Mouse (Mus musculus): Measurements from ENCODE around the gene Zfp3. TPM values are rescaled to one million over a fixed set of nuclear protein-coding genes. Genes with fewer than 3 reads are reported as not detected.
"Not testable (repeated sequence)": the region's sequence is repeated elsewhere in the genome, so short reads cannot be mapped to it uniquely, and the experiment has no call there.

Gene Zfp3
- polyA plus RNA-seq, 1 experiment from 2014 or later: 14.9 TPM

DNA sequence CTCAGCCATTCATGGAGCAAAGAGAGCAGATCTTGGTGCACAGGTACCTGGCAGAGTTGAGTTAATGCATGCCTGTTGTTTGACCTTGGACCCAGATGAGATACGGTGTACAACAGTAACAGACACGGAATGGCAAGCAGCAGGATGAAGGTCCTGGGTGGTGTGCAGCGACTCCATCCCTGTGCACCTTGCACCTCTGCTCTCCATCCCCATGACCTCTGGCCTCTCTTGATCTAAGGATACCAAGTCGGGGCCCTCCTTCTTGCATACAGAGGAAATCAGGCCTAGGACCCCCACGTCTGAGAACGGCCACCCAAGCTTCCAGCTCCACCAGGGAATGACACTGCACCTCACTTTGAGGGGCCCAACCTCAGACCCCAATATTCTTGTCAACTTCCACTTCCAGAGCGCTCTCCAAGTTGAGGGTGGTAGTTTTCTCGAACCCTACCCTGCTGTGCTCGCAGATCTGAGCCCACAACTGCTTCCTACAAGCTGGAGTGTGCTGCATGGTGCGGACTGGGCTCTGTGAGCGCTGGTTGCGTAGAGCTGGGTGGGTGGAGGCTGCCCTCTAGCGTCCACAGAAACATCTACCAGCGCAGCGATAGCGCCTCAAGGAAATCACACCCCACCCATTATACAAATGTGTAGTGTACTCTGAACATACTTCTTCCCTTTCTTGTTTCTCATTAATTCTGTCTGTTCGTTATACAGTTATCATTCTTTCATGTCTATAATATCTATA, 13.0 kb downstream of the Zfp3 start:
- Histone ChIP-seq H3K27ac (ENCODE audit: low read depth, low read length) (no peak overlapping the region), H3K4me1 (ENCODE audit: control insufficient read depth, insufficient read depth, low read length) (no peaks in the 10 kb centered on the region), H3K36me3 (ENCODE audit: control insufficient read depth, insufficient read depth, low read length) (peaks cover 19% of the 10 kb centered on the region), H3K9me3 (replicated peaks; ENCODE audit: control insufficient read depth, low read length) (no peaks in the 10 kb centered on the region), H3K9ac (ENCODE audit: low read length) (no peak overlapping the region), H3K27me3 (replicated peaks; ENCODE audit: control insufficient read depth, insufficient read depth, low read length) (no peaks in the 10 kb centered on the region), H3K4me2 (ENCODE audit: low read length) (no peak overlapping the region), H3K4me3 (ENCODE audit: low read depth, low read length) (no peak overlapping the region)
- ATAC-seq: peak; percentile 75; the same call in 1 of the 2 replicates
- peak; percentile 82 for DNase-seq (ENCODE audit: low spot score)
- 27% methylated on average over 17 of the region's 17 CpGs for WGBS

DNA sequence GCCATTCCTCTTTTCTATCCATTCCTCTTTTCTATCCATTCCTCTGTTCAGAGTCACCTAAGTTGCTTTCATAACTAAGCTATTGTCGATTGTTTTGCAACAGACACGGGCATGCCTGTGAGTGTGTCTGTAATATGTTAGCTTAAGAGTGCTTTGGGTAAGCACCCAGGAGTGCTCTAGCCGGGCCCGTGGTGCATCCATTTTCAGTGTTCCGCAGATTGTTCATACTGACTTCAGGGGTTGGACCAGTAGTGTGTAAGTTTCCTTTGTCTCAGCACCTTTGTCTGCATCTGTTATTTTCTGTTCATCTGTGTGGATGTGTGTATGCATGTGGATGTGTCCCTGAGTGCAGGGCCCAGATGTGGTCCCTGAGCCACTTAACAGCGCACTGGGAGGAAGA, 13.6 kb downstream of the Zfp3 start:
- H3K9me3 ChIP-seq (replicated peaks; ENCODE audit: control insufficient read depth, low read length): no peaks in the 10 kb centered on the region
- no peaks in the 10 kb centered on the region for H3K27me3 ChIP-seq (replicated peaks; ENCODE audit: control insufficient read depth, insufficient read depth, low read length)
- ATAC-seq (0 out of 2 replicates have a peak, but pooled peaks have one; percentile 20), DNase-seq (ENCODE audit: low spot score) (no peak)
- no peak overlapping the region for H3K9ac ChIP-seq (ENCODE audit: low read length)
- WGBS: 65% methylated on average over 6 of the region's 6 CpGs
- no peaks in the 10 kb centered on the region for H3K4me1 ChIP-seq (ENCODE audit: control insufficient read depth, insufficient read depth, low read length)
- H3K36me3 ChIP-seq (ENCODE audit: control insufficient read depth, insufficient read depth, low read length): peaks cover 13% of the 10 kb centered on the region
- H3K4me2 ChIP-seq (ENCODE audit: low read length): no peak overlapping the region
- H3K4me3 ChIP-seq (ENCODE audit: low read depth, low read length): no peak overlapping the region
- no peak overlapping the region for H3K27ac ChIP-seq (ENCODE audit: low read depth, low read length)

DNA sequence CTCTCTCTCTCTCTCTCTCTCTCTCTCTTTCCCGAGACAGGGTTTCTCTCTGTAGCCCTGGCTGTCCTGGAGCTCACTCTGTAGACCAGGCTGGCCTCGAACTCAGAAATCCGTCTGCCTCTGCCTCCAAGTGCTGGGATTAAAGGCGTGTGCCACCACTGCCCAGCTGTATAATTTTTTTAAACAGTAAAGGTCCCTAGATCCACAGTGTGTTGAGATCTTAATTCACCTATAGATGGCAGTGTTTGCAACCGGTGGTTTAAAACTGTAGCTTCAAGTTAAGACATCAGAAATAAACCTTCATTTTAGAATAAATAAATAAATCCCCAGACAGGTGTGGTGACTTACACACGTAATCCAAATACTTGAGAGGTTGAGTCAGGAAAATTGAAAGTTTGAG, 14.0 kb downstream of the Zfp3 start:
- not testable (repeated sequence) for H3K27me3 ChIP-seq (replicated peaks; ENCODE audit: control insufficient read depth, insufficient read depth, low read length); H3K4me1 ChIP-seq (ENCODE audit: control insufficient read depth, insufficient read depth, low read length); H3K27ac ChIP-seq (ENCODE audit: low read depth, low read length); H3K9ac ChIP-seq (ENCODE audit: low read length); H3K4me3 ChIP-seq (ENCODE audit: low read depth, low read length); H3K4me2 ChIP-seq (ENCODE audit: low read length); ATAC-seq; H3K9me3 ChIP-seq (replicated peaks; ENCODE audit: control insufficient read depth, low read length)
- H3K36me3 ChIP-seq (ENCODE audit: control insufficient read depth, insufficient read depth, low read length): peaks cover 10% of the 10 kb centered on the region; the same call in 1 of the 2 replicates
- DNase-seq (ENCODE audit: low spot score): peak; percentile 64
- WGBS: 26% methylated on average over 6 of the region's 6 CpGs

DNA sequence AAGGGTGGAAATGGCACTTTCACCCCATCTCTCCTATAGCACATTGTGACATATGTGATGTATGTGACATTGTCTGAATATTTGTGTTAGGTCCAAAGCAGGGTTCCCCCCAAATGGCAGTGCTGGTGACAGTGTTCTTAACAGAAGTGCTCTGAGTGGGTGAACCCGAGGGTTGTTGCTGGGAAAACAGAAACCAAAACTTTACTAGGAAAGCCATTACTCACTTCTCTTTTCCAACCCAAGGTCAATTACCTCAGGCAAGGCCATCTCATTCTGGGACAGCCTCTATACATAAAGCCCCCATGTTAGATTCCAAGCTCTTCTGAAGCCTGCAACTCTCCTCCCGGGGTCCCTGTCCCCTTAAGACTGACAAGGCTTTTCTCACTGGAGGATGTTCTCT, 21.9 kb downstream of the Zfp3 start:
- no peak overlapping the region for H3K27ac ChIP-seq (ENCODE audit: low read depth, low read length)
- no peaks in the 10 kb centered on the region for H3K9me3 ChIP-seq (replicated peaks; ENCODE audit: control insufficient read depth, low read length)
- H3K36me3 ChIP-seq (ENCODE audit: control insufficient read depth, insufficient read depth, low read length): no peaks in the 10 kb centered on the region
- H3K4me2 ChIP-seq (ENCODE audit: low read length): no peak overlapping the region
- no peak overlapping the region for H3K9ac ChIP-seq (ENCODE audit: low read length)
- ATAC-seq (no peak), DNase-seq (ENCODE audit: low spot score) (no peak)
- no peak overlapping the region for H3K4me3 ChIP-seq (ENCODE audit: low read depth, low read length)
- H3K27me3 ChIP-seq (replicated peaks; ENCODE audit: control insufficient read depth, insufficient read depth, low read length): no peaks in the 10 kb centered on the region
- no peaks in the 10 kb centered on the region for H3K4me1 ChIP-seq (ENCODE audit: control insufficient read depth, insufficient read depth, low read length)
- 66% methylated on average over 2 of the region's 2 CpGs for WGBS

DNA sequence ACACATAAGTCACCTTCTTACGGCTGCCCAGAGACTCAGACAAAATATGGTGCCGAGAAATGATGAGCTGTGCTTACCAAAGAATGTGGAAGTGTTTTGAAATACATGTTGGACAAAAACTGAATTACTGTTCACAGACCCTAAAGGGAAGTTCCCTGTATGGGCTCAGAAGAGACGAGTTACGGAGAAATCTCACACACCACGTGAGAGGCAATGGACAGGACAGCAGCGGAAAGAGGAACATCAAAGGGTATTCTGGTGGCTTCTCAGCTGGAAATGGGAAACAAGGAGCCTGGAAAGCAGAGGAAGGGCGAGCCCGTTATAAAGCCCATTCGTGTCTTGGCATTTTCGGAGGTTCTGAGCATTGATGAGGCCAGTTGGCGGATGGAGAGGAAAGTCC, 23.0 kb downstream of the Zfp3 start:
- Histone ChIP-seq H3K9me3 (replicated peaks; ENCODE audit: control insufficient read depth, low read length) (no peaks in the 10 kb centered on the region), H3K36me3 (ENCODE audit: control insufficient read depth, insufficient read depth, low read length) (no peaks in the 10 kb centered on the region), H3K4me1 (ENCODE audit: control insufficient read depth, insufficient read depth, low read length) (no peaks in the 10 kb centered on the region), H3K4me2 (ENCODE audit: low read length) (no peak overlapping the region), H3K4me3 (ENCODE audit: low read depth, low read length) (no peak overlapping the region), H3K27me3 (replicated peaks; ENCODE audit: control insufficient read depth, insufficient read depth, low read length) (no peaks in the 10 kb centered on the region), H3K27ac (ENCODE audit: low read depth, low read length) (no peak overlapping the region), H3K9ac (ENCODE audit: low read length) (no peak overlapping the region)
- ATAC-seq (no peak), DNase-seq (ENCODE audit: low spot score) (no peak)
- 78% methylated on average over 11 of the region's 11 CpGs for WGBS

DNA sequence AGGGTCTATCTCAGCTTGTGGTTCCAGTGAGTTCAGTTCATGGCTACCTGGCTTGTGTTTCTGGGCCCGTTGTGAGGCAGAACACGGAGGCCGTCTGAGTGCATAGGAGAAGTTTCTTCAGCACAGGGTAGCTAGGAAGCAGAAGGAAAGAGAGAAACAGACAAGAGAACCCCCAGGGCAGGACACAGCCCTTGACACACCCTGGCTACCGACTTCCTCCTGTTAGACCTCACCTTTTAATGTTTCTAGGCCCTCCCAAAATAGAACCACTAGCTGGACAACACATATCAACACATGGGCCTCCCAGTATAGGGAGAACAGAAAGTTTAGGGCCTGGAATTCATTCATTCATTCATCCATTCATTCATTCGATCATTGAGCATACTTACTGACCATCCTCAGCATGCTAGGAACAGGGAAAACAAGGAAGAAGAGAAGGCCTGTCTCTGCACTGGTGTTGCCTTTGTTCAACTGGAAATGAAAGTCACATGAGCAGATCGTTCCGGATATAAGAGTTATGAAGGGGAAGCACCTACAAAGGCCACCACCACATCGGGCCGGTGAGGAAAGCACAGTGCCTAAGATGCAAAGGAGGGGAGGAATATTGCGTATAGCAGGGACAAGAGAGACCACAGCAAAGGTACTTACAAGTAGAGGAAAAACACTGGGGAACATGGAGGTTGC, 25.1 kb downstream of the Zfp3 start:
- no peak for DNase-seq (ENCODE audit: low spot score)
- no peak overlapping the region for H3K4me3 ChIP-seq (ENCODE audit: low read depth, low read length)
- no peak overlapping the region for H3K27ac ChIP-seq (ENCODE audit: low read depth, low read length)
- 90% methylated on average over 10 of the region's 10 CpGs for WGBS
- H3K9ac ChIP-seq (ENCODE audit: low read length): no peak overlapping the region
- no peak for ATAC-seq
- no peak overlapping the region for H3K4me2 ChIP-seq (ENCODE audit: low read length)
- no peaks in the 10 kb centered on the region for H3K9me3 ChIP-seq (replicated peaks; ENCODE audit: control insufficient read depth, low read length)
- no peaks in the 10 kb centered on the region for H3K27me3 ChIP-seq (replicated peaks; ENCODE audit: control insufficient read depth, insufficient read depth, low read length)
- H3K4me1 ChIP-seq (ENCODE audit: control insufficient read depth, insufficient read depth, low read length): no peaks in the 10 kb centered on the region
- no peaks in the 10 kb centered on the region for H3K36me3 ChIP-seq (ENCODE audit: control insufficient read depth, insufficient read depth, low read length)

DNA sequence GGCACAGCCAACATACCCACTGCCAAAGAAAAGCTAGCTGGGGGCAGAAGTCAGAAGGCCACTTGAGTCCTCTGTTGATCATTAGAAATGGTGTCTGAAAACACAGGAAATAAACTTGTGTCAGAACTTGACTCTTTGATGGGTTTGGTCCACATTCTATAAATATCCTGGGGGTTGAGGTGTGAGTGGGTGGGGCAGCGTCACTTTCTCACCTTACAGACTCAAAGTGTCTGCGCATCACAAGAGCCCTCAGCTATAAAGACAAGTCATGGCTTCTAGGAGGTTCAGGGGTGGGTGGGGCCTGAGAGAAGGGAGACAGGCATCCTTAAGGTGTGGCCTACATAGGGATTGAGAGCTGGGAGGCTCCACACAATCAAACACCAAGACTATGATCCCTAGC, 26.4 kb downstream of the Zfp3 start:
- no peak overlapping the region for H3K9ac ChIP-seq (ENCODE audit: low read length)
- ATAC-seq: no peak
- no peak overlapping the region for H3K4me3 ChIP-seq (ENCODE audit: low read depth, low read length)
- WGBS: 97% methylated on average over 2 of the region's 2 CpGs
- no peaks in the 10 kb centered on the region for H3K36me3 ChIP-seq (ENCODE audit: control insufficient read depth, insufficient read depth, low read length)
- H3K4me1 ChIP-seq (ENCODE audit: control insufficient read depth, insufficient read depth, low read length): no peaks in the 10 kb centered on the region
- no peaks in the 10 kb centered on the region for H3K27me3 ChIP-seq (replicated peaks; ENCODE audit: control insufficient read depth, insufficient read depth, low read length)
- no peak overlapping the region for H3K4me2 ChIP-seq (ENCODE audit: low read length)
- H3K27ac ChIP-seq (ENCODE audit: low read depth, low read length): no peak overlapping the region
- DNase-seq (ENCODE audit: low spot score): no peak
- H3K9me3 ChIP-seq (replicated peaks; ENCODE audit: control insufficient read depth, low read length): no peaks in the 10 kb centered on the region

DNA sequence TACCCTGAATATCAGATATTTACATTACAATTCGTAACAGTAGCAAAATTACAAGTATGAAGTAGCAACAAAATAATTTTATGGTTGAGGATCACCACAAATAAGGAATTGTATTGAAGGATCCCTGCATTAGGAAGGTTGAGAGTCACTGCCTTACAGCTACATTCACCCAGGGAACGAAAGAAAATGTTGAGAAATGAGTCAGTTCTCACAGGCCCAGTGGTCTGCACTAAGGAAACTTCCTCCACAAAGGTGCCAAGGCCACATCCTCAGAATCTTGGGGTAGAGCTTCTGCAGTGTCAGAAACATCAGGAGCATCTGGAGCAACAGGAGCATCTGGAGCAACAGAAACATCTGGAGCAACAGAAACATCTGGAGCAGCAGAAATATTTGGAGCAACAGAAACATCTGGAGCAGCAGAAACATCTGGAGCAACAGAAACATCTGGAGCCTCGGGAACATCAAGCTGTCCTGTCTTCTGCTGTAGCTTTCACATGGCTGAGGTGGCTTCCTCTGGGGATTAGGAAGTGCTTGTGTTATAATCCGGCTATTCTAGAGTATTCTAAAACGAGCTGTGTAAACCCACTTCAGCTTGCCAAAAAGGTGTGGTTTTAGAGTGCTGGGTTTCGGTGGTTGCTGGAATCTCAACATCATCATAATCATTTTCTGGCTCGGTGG, 27.0 kb downstream of the Zfp3 start:
- Histone ChIP-seq H3K4me2 (ENCODE audit: low read length) (no peak overlapping the region), H3K27me3 (replicated peaks; ENCODE audit: control insufficient read depth, insufficient read depth, low read length) (no peaks in the 10 kb centered on the region), H3K4me3 (ENCODE audit: low read depth, low read length) (no peak overlapping the region), H3K9me3 (replicated peaks; ENCODE audit: control insufficient read depth, low read length) (no peaks in the 10 kb centered on the region), H3K27ac (ENCODE audit: low read depth, low read length) (no peak overlapping the region), H3K4me1 (ENCODE audit: control insufficient read depth, insufficient read depth, low read length) (no peaks in the 10 kb centered on the region), H3K36me3 (ENCODE audit: control insufficient read depth, insufficient read depth, low read length) (no peaks in the 10 kb centered on the region), H3K9ac (ENCODE audit: low read length) (no peak overlapping the region)
- 75% methylated on average over 7 of the region's 7 CpGs for WGBS
- DNase-seq (ENCODE audit: low spot score) (no peak), ATAC-seq (no peak)

DNA sequence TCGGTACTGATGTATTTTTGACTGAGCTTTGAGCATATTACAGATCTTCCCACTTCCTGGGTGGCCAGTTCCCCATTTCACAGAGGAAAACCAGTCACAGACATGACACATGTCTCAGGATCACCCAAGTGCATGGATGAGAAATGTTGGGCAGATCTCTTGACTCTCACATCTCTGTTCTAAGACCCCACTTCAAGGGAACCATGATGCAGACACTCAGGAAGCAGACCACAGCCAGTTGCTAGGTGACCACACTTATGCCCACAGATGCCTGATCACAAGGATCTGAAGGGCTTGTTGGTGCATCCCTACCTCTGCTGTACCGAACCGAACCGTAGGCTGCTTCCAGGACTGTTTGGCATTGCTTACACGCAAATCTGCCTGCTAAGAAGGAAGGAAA, 27.7 kb downstream of the Zfp3 start:
- Histone ChIP-seq H3K27ac (ENCODE audit: low read depth, low read length) (no peak overlapping the region), H3K9ac (ENCODE audit: low read length) (no peak overlapping the region), H3K4me1 (ENCODE audit: control insufficient read depth, insufficient read depth, low read length) (no peaks in the 10 kb centered on the region), H3K27me3 (replicated peaks; ENCODE audit: control insufficient read depth, insufficient read depth, low read length) (no peaks in the 10 kb centered on the region), H3K9me3 (replicated peaks; ENCODE audit: control insufficient read depth, low read length) (no peaks in the 10 kb centered on the region), H3K4me2 (ENCODE audit: low read length) (no peak overlapping the region), H3K4me3 (ENCODE audit: low read depth, low read length) (no peak overlapping the region), H3K36me3 (ENCODE audit: control insufficient read depth, insufficient read depth, low read length) (no peaks in the 10 kb centered on the region)
- 90% methylated on average over 5 of the region's 5 CpGs for WGBS
- DNase-seq (ENCODE audit: low spot score) (no peak), ATAC-seq (no peak)
